ENCODE assay signal across 24 mouse cellular contexts in genomic region chr17:80803361-80803915, GRCm38 (mm10).
DNase-seq lines count a peak whose midpoint lies in the region; ATAC-seq and TF ChIP-seq lines count a peak whose summit lies in the region.
"Had no signal": no experiment of that assay in that cellular context is flagged by ENCODE, and none has a peak within 500 bp of the region (broad histone marks: within the 10 kb centered on the region; RNA-seq: fewer than 3 reads in every experiment).

No protein-coding gene starts in this region.

- TF ChIP-seq CTCF in left cerebral cortex, adult 2 months (IDR thresholded peaks at IDR 0.05), result no peak

- H3K27me3 ChIP-seq in heart, embryonic 16.5 days (ENCODE audit: control insufficient read depth, insufficient read depth, low read length), result no peaks in the 10 kb centered on the region
- H3K27me3 ChIP-seq in lung, embryonic 16.5 days (ENCODE audit: control insufficient read depth, insufficient read depth, low read depth, low read length), result no peaks in the 10 kb centered on the region
- H3K27me3 ChIP-seq: embryonic facial prominence, embryonic 12.5 days; forebrain, embryonic 15.5 days; Patski had no signal

- no peak overlapping the region for H3K9ac ChIP-seq in heart, embryonic 16.5 days (ENCODE audit: low read length)
- no peak overlapping the region for H3K9ac ChIP-seq in lung, embryonic 16.5 days (ENCODE audit: low read length)
- H3K9ac ChIP-seq: embryonic facial prominence, embryonic 12.5 days; forebrain, embryonic 15.5 days; hindbrain, embryonic 14.5 days; liver, embryonic 12.5 days; liver, postnatal 0 days had no signal

- WGBS in heart, embryonic 16.5 days, result 82% methylated on average over 8 of the region's 8 CpGs
- WGBS in lung, embryonic 16.5 days, result 38% methylated on average over 8 of the region's 8 CpGs

- peaks cover 25% of the 10 kb centered on the region for H3K4me1 ChIP-seq in heart, embryonic 16.5 days (ENCODE audit: control insufficient read depth, insufficient read depth, low read length)
- H3K4me1 ChIP-seq in lung, embryonic 16.5 days (replicated peaks; ENCODE audit: control insufficient read depth, insufficient read depth, low read length), result peaks cover 34% of the 10 kb centered on the region

- no peak overlapping the region for H3K4me2 ChIP-seq in heart, embryonic 16.5 days (ENCODE audit: low read depth, low read length)
- no peak overlapping the region for H3K4me2 ChIP-seq in lung, embryonic 16.5 days (ENCODE audit: low read depth, low read length)
- H3K4me2 ChIP-seq: embryonic facial prominence, embryonic 12.5 days; forebrain, embryonic 15.5 days; hindbrain, embryonic 14.5 days; liver, embryonic 12.5 days had no signal

- H3K4me3 ChIP-seq in heart, embryonic 16.5 days (ENCODE audit: low read length), result no peak overlapping the region
- no peak overlapping the region for H3K4me3 ChIP-seq in left cerebral cortex, adult 2 months
- H3K4me3 ChIP-seq in lung, embryonic 16.5 days (ENCODE audit: low read length), result no peak overlapping the region
- H3K4me3 ChIP-seq: embryonic facial prominence, embryonic 12.5 days; forebrain, embryonic 10.5 days; forebrain, embryonic 15.5 days; layer of hippocampus, adult 2 months; liver, embryonic 12.5 days; megakaryocyte, embryonic 14.5 days had no signal

- 0 out of 2 replicates have a peak, but pooled peaks cover 3% of the 10 kb centered on the region for H3K9me3 ChIP-seq in heart, embryonic 16.5 days (replicated peaks; ENCODE audit: control insufficient read depth, low read length)
- no peaks in the 10 kb centered on the region for H3K9me3 ChIP-seq in lung, embryonic 16.5 days (ENCODE audit: control insufficient read depth, low read length)
- H3K9me3 ChIP-seq: embryonic facial prominence, embryonic 12.5 days; forebrain, embryonic 10.5 days; forebrain, embryonic 15.5 days; liver, embryonic 12.5 days had no signal

- ATAC-seq in heart, embryonic 16.5 days (replicated peaks; ENCODE audit: extremely low read depth, insufficient read depth, low FRiP score), result no peak
- peak; percentile 74 for ATAC-seq in lung, embryonic 16.5 days (ENCODE audit: low read depth)
- ATAC-seq: forebrain, embryonic 15.5 days; liver, embryonic 12.5 days; liver, postnatal 0 days; Patski had no signal

- no peak for DNase-seq in heart, adult 8-10 months (ENCODE audit: low spot score)
- DNase-seq in left cerebral cortex, adult 2 months (ENCODE audit: extremely low spot score in 1 of 2, low spot score in 2 of 2), result no peak
- DNase-seq in left cerebral cortex, postnatal 14 days (ENCODE audit: low spot score in 2 of 2), result no peak
- peak; percentile 74 for DNase-seq in lung, postnatal 36 days
- no peak for DNase-seq in frontal cortex, postnatal 14 days (ENCODE audit: low spot score in 2 of 2)
- DNase-seq in spleen, adult 12 weeks (ENCODE audit: low spot score), result no peak
- DNase-seq: adrenal gland, postnatal 14 days; embryo, embryonic 11 days; kidney, adult 18-20 months; liver, postnatal 0 days; midbrain, embryonic 14.5 days; right cerebral cortex, postnatal 14 days; spleen, adult 18-20 months; thymus, postnatal 25 days had no signal

- 0 out of 2 replicates have a peak overlapping the region, but pooled peaks have one; percentile 13 for H3K27ac ChIP-seq in heart, embryonic 16.5 days (ENCODE audit: low read length)
- H3K27ac ChIP-seq in left cerebral cortex, adult 2 months, result peak overlapping the region; percentile 28; the same call in 1 of the 2 replicates
- H3K27ac ChIP-seq in lung, embryonic 16.5 days (ENCODE audit: low read length), result peak overlapping the region; percentile 89
- H3K27ac ChIP-seq: embryonic facial prominence, embryonic 12.5 days; forebrain, embryonic 10.5 days; hindbrain, embryonic 14.5 days; liver, embryonic 12.5 days had no signal

- intact Hi-C loops in left cerebral cortex, adult 2 months (cut with DNase I), result loop anchor here (5.0 kb wide), 1 partner anchor 124 kb away; no protein-coding TSS in a partner anchor
- intact Hi-C loops in left cerebral cortex, postnatal 14 days (cut with DNase I), result loop anchor here (5.0 kb wide), 3 partner anchors 41 to 139 kb away; partner anchors contain the start of genes Map4k3 and Tmem178

- H3K36me3 ChIP-seq in heart, embryonic 16.5 days (ENCODE audit: control insufficient read depth, insufficient read depth), result no peaks in the 10 kb centered on the region
- H3K36me3 ChIP-seq in lung, embryonic 16.5 days (ENCODE audit: control insufficient read depth, insufficient read depth, low read length), result no peaks in the 10 kb centered on the region
- H3K36me3 ChIP-seq: embryonic facial prominence, embryonic 12.5 days; forebrain, embryonic 10.5 days; forebrain, embryonic 15.5 days; liver, embryonic 12.5 days had no signal

Comparison
In these comparisons a context has a peak if more than half of its experiments do, and no peak if none do; other contexts are left out.
1. H3K27ac ChIP-seq: peak in every context shown above with its lines; median percentile 89 in lung, embryonic 16.5 days; 28 in left cerebral cortex, adult 2 months; 13 in heart, embryonic 16.5 days.